Mouse (Mus musculus) gonadal fat pad, adult 2 months (tissue): ENCODE measurements around the gene Xrcc1. TPM values are rescaled to one million over a fixed set of nuclear protein-coding genes. Genes with fewer than 3 reads are reported as not detected.
A peak's percentile ranks its signal among the peaks of the same experiment; 100 is the strongest.

Experiments used
- DNase-seq: peaks from one replicate; pipeline ENCODE4 v3.0.0-alpha.2; 2012; ENCODE audit warnings: low read depth
- polyA plus RNA-seq: library from polyadenylated mRNA; depleted of rRNA; stranded (reverse); fragments of >200 nt; gene quantifications from 2 replicates; pipeline ENCODE4 v1.2.3, GENCODE M21; 2012

Gene Xrcc1
- polyA plus RNA-seq, 1 experiment: 43.6 TPM

DNA sequence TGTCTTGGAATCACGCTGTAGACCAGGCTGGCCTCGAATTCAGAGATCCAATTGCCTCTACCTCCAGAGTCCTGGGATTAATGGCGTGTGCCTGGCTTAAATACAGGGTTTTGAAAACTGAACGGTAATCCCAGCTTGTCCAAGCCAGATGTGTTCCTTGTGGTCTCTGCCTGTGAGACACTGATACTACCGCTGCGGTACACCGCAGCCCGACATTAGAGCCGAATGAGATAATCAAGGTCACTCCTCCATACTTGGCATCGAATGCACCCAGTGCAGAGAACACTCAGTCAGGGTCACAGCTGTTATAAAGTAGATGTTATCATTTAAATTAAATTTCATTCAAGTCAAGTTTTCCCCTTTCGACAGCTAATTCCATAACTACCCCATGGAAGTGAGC is 17.2 kb upstream of the Xrcc1 start:
- DNase-seq: no peak

DNA sequence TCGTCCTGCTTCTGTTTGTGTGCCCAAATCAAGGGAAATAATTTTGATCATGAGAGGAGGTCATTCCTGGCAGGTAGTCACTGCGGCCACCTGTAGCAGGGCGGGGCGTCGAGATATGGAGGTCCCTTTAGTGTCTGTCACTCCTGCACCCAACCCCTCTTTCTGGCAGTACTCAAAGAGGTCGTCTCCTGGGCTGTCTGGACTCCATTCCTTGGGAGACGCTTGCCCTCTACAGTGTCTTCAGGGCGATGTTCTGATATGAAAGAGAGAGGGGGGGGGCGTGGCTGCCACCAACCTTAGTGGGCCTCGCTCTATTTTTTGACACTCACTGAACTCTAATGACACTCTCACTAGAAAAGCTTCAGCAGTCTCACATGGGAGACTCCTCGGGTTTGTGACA is 16.5 kb upstream of the Xrcc1 start:
- DNase-seq: no peak

DNA sequence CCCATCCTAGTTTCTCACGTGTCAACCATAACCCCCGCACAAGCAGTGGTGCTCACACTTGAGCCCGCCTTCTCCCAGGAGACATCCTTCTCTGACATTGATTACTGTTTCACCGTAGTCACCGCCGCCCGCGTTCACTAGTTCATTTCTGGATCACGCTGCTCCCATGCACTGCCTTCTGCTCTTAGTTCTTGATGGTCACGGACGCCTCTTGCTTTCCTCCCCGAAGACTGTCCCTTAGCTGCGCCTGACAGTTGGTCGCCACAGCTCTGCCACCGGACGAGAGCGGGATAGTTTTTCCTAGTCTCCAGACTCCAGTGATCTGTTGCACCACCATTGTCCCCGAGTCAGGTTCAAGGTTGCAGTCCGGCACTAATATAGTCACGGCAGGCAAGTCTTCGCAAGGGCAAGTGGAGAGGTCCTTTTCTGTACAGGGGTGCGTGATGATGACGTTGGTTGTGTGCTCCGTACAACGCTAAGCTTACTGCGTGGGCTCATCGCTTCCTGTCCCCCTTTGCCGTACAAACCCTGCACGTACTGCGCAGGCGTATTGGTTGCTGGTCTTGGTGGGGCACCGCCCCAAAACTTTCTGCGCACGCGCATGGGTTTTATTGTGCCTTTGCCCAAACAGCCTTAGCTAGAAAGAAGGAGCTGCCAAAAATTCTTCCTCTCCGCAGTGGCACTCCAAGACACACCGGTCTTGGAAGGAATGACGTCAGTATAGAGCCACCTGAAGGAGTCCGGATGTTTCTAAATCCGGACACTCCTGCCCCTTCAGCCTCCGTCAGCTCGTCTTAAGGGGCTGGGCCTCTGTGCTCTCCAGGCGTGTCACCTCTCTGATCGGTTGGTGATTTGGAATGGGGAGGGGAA is 15.8 kb upstream of the Xrcc1 start, which contains the start of gene Irgq:
Gene Irgq (plus strand): TSS at position 628 of the 870 bp plus-strand sequence.
- peak; percentile 99 for DNase-seq

DNA sequence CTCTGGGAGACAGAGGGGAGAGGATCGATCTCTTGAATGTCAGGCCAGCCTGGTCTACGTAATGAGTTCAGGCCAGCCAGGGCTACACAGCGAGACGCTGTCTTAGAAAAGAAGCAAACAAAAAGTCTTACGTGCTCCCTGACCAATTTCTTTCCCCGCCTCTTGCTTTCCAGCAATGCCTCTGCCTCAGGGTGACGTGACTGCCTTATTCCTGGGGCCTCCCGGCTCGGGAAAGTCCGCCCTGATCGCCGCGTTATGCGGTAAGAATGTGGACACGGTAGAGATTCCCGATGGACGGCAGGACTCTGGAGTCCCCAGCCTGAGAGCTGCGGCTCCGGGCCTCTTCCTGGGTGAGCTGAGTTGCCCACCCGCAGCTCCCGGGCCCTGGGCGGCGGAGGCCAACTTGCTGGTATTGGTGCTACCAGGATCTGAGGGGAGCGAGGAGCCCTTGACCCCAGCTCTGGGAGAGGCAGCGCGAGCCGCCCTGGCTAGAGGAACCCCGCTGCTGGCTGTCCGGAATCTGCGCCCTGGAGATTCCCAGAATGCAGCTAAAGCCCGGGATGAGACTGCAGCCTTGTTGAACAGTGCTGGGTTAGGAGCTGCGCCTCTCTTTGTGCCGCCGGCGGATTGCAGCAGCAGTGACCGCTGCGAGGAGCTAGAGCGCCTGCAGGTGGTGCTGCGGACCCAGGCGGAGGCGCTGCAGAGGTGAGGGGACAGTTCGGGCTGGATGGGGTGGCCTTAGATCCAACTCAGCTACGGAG is 14.7 kb upstream of the Xrcc1 start:
- DNase-seq: no peak

DNA sequence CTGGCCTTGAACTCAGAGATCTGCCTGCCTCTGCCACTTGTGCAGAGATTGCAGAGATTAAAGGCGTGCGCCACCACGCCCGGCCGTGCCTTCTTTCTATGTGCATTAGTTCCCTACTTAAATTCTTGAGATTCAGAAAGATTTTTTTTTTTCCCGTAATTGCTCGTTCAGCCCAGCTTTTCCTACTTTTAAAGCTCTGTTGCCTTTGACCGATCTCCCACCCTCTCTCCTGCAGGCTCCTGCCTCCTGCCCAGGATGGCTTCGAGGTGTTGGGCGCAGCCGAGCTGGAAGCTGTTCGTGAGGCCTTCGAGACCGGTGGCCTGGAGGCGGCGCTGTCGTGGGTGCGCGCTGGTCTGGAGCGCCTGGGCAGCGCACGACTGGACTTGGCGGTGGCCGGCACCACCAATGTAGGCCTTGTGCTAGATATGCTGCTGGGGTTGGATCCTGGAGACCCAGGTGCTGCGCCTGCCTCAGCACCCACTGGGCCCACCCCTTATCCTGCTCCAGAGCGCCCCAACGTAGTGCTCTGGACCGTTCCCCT is 13.0 kb upstream of the Xrcc1 start:
- DNase-seq: no peak

DNA sequence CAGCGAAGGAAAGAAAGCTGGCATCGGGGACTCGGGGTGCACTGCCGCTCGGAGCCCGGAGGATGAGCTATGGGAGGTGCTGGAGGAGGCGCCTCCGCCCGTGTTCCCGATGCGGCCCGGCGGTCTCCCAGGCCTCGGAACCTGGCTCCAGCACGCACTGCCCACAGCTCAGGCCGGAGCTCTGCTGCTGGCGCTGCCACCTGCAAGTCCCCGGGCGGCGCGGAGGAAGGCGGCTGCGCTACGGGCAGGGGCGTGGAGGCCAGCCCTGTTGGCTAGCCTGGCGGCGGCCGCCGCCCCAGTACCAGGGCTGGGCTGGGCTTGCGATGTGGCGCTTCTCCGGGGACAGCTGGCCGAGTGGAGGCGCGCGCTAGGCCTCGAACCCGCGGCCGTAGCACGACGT is 12.3 kb upstream of the Xrcc1 start:
- no peak for DNase-seq

DNA sequence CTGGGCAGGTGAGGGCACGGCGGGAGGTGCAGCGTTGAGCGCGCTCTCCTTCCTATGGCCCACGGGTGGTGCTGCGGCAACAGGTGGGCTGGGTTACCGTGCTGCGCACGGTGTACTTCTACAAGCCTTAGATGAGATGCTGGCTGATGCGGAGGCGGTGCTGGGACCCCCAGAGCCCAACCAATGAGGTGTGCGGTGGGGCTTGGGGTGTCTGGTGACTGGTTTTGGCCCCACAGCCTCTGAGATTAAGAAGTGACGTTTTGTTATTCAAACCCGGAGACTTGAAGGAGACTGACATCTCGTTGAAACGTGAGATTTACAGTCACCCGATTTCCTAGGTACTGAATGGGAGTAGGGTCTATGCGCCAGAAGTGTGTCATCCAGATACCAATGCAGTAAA is 11.8 kb upstream of the Xrcc1 start:
- no peak for DNase-seq

DNA sequence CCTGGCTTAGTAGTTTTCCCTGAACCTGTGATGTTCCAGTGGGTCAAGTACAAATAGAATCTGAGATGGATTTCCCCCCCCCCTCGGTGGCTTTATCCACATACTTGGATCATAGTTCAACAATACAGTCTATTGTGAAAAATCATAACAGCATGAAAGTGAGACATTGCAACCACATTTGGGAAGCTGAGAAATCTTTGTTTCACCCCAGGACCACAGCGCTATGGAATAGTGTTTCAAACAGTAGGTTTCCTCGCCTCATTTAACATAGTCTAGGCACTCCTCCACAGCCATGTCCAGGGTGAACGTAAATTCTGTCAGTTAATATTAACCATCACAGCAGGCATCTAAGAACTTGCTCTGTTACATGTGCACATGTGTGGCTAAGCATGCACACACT is 9.0 kb upstream of the Xrcc1 start:
- no peak for DNase-seq

DNA sequence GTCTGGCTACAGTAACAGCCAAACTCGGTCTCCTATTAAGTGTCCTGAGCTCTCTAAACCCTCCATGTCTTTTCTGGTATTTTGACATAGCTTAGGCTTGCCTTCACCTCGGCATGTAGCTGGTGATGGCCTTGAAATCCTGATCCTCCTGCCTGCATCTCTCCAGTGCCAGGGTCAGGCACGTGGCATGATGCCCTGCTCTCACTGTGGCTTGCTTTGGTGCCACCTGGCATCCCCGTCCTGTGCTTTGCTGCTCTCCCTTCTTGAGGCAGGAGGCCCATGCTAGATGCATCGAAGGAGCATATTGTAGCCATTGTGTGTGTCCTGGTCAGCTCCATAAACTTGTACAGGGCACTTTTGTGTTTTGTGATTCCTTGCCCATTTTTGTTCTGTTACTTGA is 8.5 kb upstream of the Xrcc1 start:
- DNase-seq: no peak

DNA sequence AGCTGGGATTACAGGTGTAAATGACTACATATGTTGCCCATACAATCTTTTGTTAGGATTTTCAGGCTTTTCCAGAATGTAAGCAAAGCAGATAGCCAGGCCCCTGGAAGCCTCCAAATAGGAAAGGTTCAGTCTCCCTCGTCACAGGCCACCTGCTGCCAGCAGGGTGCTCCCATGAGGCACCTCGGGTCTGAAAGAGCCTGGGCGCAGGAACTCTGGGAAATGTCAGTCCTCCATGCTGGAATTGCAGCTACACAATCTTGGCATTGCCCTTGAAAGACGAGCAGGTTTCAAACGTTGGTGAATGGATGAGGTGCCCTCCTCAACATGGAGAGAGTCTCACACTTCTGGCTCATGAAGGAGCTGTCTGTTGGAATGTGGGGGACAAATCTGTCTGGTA is 7.9 kb upstream of the Xrcc1 start:
- DNase-seq: no peak

DNA sequence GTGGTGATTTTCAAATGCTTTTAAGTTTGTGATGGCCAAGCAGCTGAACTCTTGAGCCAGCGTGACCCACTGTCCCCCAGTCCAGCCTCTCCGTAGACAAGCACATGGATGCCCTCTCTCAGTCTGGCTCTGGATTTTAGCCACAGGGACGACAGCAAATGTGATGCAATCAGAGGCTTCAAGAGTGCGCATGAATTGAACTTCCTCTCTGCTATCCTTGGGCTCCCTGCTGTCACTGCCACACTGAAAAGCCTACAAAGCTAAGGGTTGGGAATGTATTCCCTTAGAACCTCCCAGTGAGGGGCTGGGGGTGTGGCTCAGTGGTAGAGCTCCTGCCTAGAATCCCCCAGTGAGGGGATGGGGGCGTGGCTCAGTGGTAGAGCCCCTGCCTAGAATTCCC is 7.4 kb upstream of the Xrcc1 start:
- no peak for DNase-seq

DNA sequence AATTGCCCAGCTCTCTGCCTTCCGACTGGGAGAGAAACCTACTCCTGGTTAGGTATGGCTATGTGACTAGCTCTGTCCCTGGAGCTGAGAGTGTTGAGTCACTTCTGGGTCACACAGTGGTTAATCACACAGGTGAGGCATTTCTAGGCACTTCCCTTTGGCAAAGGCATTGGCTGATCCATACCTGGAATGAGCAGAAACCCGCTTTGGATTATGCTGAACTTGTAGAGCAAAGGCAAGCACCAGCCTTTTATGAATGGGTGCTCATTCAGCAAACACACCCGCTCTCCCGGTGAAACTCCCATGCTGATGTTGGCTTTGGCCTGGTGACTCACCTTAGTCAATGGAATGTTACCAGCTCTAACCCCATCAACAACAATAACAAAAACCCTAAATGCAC is 6.4 kb upstream of the Xrcc1 start:
- DNase-seq: peak; percentile 73

DNA sequence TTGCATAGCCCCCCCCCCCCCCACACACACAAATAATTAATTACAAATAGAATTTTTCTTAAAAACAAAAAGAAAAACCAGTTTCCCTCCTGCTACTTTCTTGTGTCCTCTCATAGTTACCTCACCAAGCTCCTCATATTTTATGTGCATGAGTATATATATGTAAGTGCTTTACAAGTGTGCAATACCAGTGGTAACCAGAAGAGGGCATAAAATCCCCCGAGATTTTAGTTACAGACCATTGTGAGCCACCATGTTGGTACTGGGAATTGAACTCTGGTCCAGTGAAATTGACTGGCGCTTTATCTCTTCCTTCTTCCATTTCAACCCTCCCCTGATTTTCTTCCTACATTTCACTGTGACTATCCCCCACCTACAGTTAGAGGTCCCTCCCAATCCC is 1.6 kb upstream of the Xrcc1 start:
- DNase-seq: no peak

DNA sequence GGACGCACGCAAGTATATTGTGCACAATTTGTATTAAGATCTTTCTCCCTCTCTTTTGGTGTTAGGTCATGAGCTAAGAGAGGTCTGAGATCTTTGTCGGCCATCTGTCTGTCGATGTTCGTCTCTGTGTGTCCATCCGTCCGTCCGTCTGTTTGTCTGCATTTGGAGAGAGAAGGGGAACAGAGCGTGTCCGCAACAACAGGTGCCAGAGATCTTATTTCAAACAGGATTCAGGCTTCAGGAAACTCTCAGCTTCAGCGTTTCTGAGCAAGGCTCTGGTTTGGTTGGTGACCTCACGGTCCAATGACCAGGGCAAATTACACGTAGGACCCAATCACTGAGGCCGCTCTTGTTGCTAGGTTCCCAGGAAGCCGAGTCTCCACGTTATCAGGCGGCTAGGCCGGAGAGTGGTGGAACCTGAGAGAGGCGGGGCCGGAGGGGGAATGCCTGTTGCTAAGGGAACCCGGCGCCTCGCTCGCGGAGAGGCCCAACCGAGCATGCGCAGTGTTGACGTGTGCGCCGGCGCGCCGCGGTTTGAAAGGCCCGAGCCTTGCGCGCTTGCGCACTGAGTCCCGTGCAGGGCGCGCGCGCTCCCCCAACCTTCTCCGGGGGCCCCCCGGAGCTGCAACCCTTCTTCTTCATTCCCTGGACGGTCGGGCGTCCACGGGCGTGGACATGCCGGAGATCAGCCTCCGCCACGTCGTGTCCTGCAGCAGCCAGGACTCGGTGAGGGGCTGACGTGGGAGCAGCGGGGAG is 723 bp downstream of the Xrcc1 start:
- DNase-seq: peak; percentile 96

DNA sequence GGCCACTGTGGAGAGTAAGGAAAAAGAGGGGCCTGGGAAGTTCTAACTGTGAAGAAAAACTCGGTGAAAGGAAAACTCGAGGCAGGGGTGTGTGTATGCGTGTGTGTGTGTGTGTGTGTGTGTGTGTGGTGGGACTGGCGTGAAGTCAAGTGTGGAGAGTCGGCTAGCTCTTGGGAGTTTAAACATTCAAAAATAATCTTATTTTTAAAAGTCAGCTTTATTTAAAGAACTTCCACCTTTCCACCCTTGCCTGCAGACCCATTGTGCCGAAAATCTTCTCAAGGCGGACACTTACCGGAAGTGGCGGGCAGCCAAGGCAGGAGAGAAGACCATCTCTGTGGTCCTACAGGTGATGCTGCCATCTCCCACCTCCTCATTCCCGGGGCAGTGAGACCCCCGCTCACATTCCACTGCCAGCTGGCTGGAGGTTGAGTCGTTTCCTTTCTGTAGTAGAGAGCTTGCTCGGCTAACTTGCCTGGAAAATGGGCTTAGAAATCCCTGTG is 1.5 kb downstream of the Xrcc1 start:
- no peak for DNase-seq

DNA sequence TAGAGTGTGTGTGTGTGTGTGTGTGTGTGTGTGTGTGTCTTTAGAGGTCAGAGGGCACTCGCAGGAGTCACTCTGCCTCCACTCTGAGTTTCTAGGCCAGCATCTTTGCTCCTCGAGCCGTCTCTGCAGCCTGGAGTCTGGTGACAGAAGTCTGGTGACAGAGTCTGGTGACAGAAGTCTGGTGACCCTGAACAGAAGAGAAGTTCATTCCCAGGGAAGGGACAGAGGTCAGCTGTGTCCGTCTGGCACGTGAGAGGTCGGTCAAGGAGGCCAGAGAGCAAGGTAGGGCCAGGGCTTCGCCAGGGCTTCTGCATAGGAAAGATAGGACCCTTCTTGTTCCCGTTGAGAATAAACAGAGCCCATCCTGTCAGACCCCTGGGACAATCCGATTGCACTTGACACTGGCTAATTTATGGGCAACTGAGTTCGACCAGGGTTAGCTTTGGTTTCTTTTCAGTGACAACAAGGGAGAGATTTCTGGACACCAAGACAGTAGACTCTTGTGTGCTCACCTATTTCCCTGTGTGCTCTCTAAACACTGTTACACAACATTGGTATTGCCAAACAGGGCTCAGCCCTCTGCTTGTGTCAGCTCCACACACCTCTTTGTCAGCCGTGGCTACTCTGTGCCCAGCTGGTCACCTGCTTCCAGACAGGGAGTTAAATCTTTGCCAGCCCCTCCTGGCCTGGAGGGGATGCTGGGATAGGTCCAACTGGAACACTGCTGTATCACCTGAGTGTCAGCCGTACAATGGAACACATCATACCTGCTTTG is 6.1 kb downstream of the Xrcc1 start:
- peak; percentile 76 for DNase-seq

DNA sequence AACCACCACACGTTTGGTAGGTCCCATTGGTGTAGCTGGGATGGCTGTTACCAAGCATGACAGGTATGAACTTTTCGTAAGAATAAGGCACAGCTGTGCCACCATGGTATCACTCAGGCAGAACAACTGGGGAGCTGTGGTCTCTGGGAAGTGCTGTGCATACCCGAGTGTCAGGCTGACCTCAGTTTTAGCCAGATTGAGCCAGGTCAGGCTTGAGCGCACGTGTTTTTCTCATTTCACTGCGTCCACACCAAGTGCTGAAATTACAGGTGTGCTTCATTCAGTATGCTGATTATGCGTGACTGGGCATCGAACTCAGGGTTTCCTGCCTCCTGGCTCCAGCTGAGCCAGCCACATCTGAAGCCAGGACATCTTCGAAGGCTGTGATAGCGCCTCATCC is 9.7 kb downstream of the Xrcc1 start:
- no peak for DNase-seq

DNA sequence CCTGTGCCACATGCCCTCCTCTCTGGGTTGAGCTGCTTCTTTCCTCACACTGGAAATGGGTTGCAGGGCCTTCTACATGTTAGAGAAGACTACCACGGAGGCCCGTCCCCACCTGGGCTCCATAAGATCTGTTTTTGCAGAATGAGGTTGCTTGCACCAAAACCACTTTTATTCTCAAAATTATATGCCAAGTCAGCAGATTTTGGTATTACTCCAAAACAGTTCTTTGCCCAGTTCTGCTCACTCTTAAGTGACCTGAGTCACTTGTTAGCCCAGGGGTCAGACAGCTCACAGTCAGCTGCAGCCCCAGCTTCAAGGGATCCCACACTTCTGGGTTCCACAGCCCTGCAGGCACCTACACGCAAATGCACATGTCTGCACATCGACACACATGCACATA is 15.4 kb downstream of the Xrcc1 start:
- DNase-seq: no peak

DNA sequence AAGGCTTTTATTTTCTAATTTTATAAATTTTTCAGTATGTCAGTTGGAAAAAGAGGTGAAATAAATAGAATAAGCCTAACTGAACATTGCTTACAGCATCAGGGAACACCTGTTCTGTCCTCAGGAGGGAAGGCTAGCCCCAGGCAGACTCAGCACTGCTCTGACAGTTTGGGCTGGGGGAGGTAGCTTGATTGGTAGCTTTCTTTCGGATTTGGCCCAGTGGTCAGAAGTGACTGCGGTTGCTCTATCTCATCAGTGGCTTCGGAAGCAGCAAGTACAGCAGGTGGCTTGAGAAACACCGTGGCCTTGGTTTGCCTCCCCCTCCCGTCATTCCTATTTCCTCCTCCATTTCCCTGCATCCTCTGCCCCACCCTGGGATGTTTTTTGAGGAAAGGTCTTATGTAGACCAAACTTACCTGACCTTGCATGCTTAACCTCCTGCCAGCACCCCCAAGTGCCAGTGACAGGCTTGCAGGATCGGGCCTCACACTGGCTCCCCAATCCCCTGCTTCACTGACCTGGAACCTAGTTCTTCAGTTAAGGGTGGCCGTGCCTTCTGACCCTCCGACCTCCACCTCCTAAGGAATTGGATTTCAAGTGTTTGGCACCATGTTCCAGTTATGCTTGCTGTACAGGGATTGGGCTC is 17.2 kb downstream of the Xrcc1 start:
- no peak for DNase-seq

DNA sequence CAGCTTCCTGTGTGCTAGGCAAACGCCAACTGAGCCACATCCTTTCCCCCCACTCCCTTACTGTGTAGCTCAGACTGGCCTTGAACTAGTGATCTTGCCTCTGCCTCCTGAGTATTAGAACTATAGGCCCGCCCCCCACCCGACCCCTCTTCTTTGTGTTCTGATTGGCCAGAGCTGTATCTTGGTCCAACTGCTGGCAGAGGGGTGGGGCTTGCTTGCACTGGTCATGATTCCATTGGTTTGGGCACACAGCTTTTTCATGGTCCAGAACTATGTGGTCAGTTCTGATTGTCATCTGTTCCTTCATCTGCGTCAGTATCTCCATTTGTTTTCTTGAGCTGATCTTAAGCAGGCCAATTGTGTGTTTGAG is 17.7 kb downstream of the Xrcc1 start:
- DNase-seq: no peak
